Mouse (Mus musculus) CD4-positive naive resting alpha-beta T cell, adult 57 days (primary cell): ENCODE results near the gene Alk. TPM values are rescaled to one million over a fixed set of nuclear protein-coding genes. Genes with fewer than 3 reads are reported as not detected.

ENCODE experiments used
- total RNA-seq: library from RNA; stranded (reverse); gene quantifications from one replicate; pipeline ENCODE4 v1.2.4, GENCODE M21; 2023

Gene Alk
- total RNA-seq, result not detected

GRCm38 (mm10) chr17:72604610-72604980, at the start of gene Alk:
Gene Alk (minus strand): TSS chr17:72604627.

Other genes with a start within 250 kb of the Alk start
- 121 TPM for gene Ypel5, start 231.8 kb upstream of the Alk start, total RNA-seq